Mouse (Mus musculus) E14TG2a.4 (cell line): ENCODE measurements at regions not wholly inside any gene's neighbourhood (a gene's known extent, or its start where the extent isn't known, plus 50 kb on each side); places are given as distances from the start of the nearest gene placed in this dataset.

Source experiments
- CTCF ChIP-seq: conservative IDR thresholded peaks from 2 replicates; pipeline ENCODE4 v1.5.1; 2014; ENCODE audit warnings: low read length
- NANOG ChIP-seq: IDR thresholded peaks from 2 replicates; pipeline ENCODE4 v1.6.1; 2014; ENCODE audit warnings: borderline replicate concordance, low read length, mixed read lengths
- POU5F1 ChIP-seq: IDR thresholded peaks from 2 replicates; pipeline ENCODE4 v1.6.1; 2014; ENCODE audit warnings: low read length, borderline replicate concordance

GRCm38 (mm10) chr2:78655156-78655855 is 212.6 kb upstream of the Ube2e3 start:
- no peak for TF ChIP-seq CTCF
- TF ChIP-seq NANOG: no peak
- no peak for TF ChIP-seq POU5F1
